Comparison of ENCODE assay signal across 18 mouse cellular contexts in the genomic region with DNA sequence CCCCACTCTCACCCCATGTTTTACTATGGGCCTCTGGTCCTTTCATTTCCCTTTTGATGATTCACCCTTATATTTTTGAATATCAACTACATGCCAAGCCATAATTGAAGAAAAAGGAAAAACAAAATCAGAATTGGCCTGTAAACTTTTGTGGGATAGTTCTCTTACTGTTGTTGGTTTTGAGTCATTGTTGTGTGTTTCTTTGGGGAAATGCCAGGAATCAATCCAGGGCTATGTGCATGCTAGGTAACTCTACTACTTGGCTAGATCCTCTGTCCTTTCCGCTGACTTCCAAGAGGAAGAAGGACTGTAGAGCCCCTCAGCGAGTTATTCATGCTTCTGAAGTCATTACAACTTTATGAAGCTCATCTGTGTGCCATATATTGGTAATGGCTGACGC.
"Had no signal": no experiment of that assay in that cellular context is flagged by ENCODE, and none has a peak within 500 bp of the region (broad histone marks: within the 10 kb centered on the region; RNA-seq: fewer than 3 reads in every experiment).

No protein-coding gene starts in this region.

- H3K4me2 ChIP-seq: lung, embryonic 14.5 days; midbrain, embryonic 13.5 days; neural tube, embryonic 13.5 days; neural tube, embryonic 15.5 days had no signal

- H3K9me3 ChIP-seq: midbrain, embryonic 10.5 days; midbrain, embryonic 13.5 days; neural tube, embryonic 13.5 days; neural tube, embryonic 15.5 days had no signal

- H3K4me1 ChIP-seq: midbrain, embryonic 10.5 days; midbrain, embryonic 13.5 days; neural tube, embryonic 13.5 days; neural tube, embryonic 15.5 days had no signal

- ATAC-seq: midbrain, embryonic 13.5 days; midbrain, embryonic 16.5 days had no signal

- H3K36me3 ChIP-seq: midbrain, embryonic 10.5 days; midbrain, embryonic 13.5 days; neural tube, embryonic 13.5 days; neural tube, embryonic 15.5 days had no signal

- DNase-seq: lung, adult 18-20 months; lung, embryonic 14.5 days; lung, postnatal 10 days; lung, postnatal 4 days; retina, postnatal 1 day; right cerebral cortex, adult 18-20 months; right cerebral cortex, postnatal 25 days; right cerebral cortex, postnatal 4 days; spleen, adult 18-20 months; thymus, adult 18-20 months; thymus, postnatal 14 days; thymus, postnatal 36 days had no signal

- H3K27ac ChIP-seq: midbrain, embryonic 10.5 days; midbrain, embryonic 13.5 days; neural tube, embryonic 13.5 days; neural tube, embryonic 15.5 days had no signal

- H3K9ac ChIP-seq: lung, embryonic 14.5 days; midbrain, embryonic 13.5 days; neural tube, embryonic 13.5 days; neural tube, embryonic 15.5 days had no signal

- H3K27me3 ChIP-seq: midbrain, embryonic 13.5 days; neural tube, embryonic 13.5 days; neural tube, embryonic 15.5 days had no signal

- H3K4me3 ChIP-seq: midbrain, embryonic 10.5 days; midbrain, embryonic 13.5 days; myocyte; neural tube, embryonic 13.5 days; neural tube, embryonic 15.5 days had no signal
